Mouse (Mus musculus) adrenal gland, adult 8-10 months (tissue): ENCODE measurements around the gene Rtkn. TPM values are rescaled to one million over a fixed set of nuclear protein-coding genes. Genes with fewer than 3 reads are reported as not detected.

Experiments used
- DNase-seq: peaks from one replicate; pipeline ENCODE4 v3.0.0; 2022
- microRNA-seq, 2 experiments: library from miRNA; unstranded; fragments of <30 nt; microRNA quantifications; one replicate each; pipeline ENCODE4 v1.2.0; 2022
- total RNA-seq, 4 experiments: library from RNA; stranded (reverse); gene quantifications; 2 replicates each; pipeline ENCODE4 v1.2.4; 2022

Gene Rtkn
- total RNA-seq, 4 experiments from 2014 or later: 16.4 to 34.0 (median 19.9) TPM

GRCm38 (mm10) chr6:83172240-83172920 is 37.1 kb downstream of the Rtkn start:
- DNase-seq: no peak

DNA sequence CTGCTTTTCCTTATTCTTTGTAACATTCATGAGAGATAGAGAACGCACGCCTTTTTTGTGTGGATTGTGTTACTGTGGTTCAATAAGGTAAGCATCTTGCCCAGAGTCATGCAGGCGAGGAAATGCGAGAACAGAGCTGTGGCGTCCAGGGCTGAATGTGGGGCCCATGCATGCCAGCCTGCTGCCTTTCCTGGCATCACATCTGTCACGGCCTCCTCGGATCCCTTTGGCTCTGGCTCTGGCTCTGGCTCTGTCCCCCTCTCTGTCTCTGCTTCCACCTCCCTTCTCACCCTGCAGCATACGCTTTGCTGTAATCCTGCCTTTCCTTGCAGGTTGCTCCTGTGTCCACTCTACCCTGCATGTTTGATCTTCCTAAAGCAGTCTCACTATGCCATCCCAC is 40.7 kb downstream of the Rtkn start:
- DNase-seq: no peak

- DNase-seq: no peak
These were observed 44.3 kb downstream of the Rtkn start for GRCm38 (mm10) chr6:83179390-83180117.

DNA sequence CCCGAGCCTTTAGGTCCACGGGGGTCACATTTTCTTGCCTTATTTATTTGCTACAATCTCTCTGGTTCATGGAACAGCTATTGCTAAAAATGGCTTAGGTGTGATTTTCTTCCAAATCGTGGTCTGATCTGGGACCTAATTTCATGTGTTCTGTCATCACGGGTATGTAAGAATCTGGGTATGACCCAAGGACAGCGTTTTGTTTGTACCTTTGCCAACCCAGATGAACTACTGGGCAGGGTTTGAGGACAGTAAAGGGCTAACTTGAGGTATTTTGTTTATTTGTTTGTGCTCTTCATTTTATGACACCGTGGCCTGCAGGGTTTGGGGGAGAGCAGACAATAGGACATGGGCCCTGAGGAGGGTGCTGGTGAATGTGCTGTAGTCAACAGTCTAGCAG is 45.3 kb downstream of the Rtkn start:
- no peak for DNase-seq

GRCm38 (mm10) chr6:83184858-83185435 is 49.7 kb downstream of the Rtkn start:
- no peak for DNase-seq

GRCm38 (mm10) chr6:83185895-83186861 is 50.9 kb downstream of the Rtkn start:
- no peak for DNase-seq

GRCm38 (mm10) chr6:83186946-83187345 is 51.7 kb downstream of the Rtkn start:
- no peak for DNase-seq

DNA sequence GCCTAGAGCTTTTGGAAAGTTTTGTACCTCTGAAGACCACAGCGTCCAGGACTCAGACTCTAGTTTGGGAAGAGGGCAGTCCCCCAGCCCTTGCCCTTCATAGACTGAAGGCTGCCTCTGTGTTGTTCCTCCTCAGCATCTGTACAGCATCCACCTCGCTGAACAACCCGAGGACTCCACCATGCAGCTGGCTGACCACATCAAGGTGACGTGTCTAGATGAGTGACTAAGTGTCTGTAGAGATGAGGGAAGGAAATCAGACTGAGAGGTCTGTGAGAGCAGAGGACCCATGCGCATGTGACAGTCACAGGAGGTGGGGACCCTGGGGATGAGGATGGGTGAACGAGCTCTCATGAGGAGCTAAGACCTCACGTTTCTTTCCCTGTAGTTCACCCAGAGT is 58.3 kb downstream of the Rtkn start:
- no peak for DNase-seq

DNA sequence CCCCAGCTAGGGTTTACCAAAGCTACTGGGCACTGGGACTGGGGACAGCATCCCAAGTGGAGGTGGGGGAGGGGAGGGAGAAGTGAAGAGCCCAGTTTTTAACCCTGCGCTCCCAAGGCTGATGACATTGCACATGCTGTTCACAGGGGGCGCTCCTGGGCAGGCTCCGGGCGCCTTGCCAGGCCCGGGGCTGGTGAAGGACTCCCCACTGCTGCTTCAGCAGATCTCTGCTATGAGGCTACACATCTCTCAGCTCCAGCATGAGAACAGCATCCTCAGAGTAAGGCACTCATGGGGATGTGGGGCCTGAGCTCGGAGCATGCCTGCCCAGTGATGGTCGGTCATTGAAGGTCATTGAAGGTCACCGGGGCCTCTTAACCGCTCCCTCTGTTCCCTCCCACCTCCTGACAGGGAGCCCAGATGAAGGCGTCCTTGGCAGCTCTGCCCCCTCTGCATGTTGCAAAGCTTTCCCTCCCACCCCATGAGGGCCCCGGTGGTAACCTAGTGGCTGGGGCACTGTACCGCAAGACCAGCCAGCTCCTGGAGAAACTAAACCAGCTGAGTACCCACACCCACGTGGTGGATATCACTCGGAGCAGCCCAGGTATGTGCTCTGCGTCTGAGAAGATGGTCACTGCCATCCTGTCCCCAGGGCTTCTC is 62.2 kb downstream of the Rtkn start:
- DNase-seq: peak; percentile 67

Small RNA genes within 50 kb of the gene (microRNA-seq; reads per million reads assigned to microRNA genes)
- 0 reads per million in 2 experiments for gene Mir3470a

Other genes with a start within 250 kb of the Rtkn start
- gene Sema4f, start 195.7 kb upstream of the Rtkn start, total RNA-seq: 1 to 10 TPM in 3 of 4 experiments, under 1 TPM in 1; 0.96 to 2.5 (median 1.4) TPM
- not detected for gene M1ap, start 188.6 kb upstream of the Rtkn start, total RNA-seq
- gene Dok1, start 102.0 kb upstream of the Rtkn start, total RNA-seq: 10 to 100 TPM; 12.7 to 13.8 (median 13.4) TPM
- gene Loxl3, start 101.3 kb upstream of the Rtkn start, total RNA-seq: 1 to 10 TPM; 2.2 to 4.8 (median 4.1) TPM
- 100 to 1,000 TPM; 184 to 207 (median 192) TPM for gene Aup1, start 80.9 kb upstream of the Rtkn start, total RNA-seq
- 10 to 100 TPM; 50.7 to 69.4 (median 61.0) TPM for gene Htra2, start 80.2 kb upstream of the Rtkn start, total RNA-seq
- 1 to 10 TPM; 2.6 to 6.3 (median 4.1) TPM for gene Dqx1, start 77.6 kb upstream of the Rtkn start, total RNA-seq
- gene Tlx2, start 65.2 kb upstream of the Rtkn start, total RNA-seq: 10 to 100 TPM in 3 of 4 experiments, 1 to 10 TPM in 1; 7.9 to 19.1 (median 13.3) TPM
- gene Pcgf1, start 57.6 kb upstream of the Rtkn start, total RNA-seq: 10 to 100 TPM; 50.4 to 79.1 (median 66.0) TPM
- 10 to 100 TPM; 16.7 to 24.9 (median 19.6) TPM for gene Lbx2, start 49.1 kb upstream of the Rtkn start, total RNA-seq
- 10 to 100 TPM in 2 of 4 experiments, 1 to 10 TPM in 2; 5.3 to 14.2 (median 9.7) TPM for gene Ccdc142, start 33.9 kb upstream of the Rtkn start, total RNA-seq
- gene Gm42688, start 33.8 kb upstream of the Rtkn start, total RNA-seq: 10 to 100 TPM in 2 of 4 experiments, 1 to 10 TPM in 2; 5.9 to 14.3 (median 10.1) TPM
- gene Mrpl53, start 26.4 kb upstream of the Rtkn start, total RNA-seq: 100 to 1,000 TPM in 1 of 4 experiments, 10 to 100 TPM in 3; 81.6 to 113 (median 89.5) TPM
- gene Mogs, start 20.0 kb upstream of the Rtkn start, total RNA-seq: 10 to 100 TPM; 45.9 to 91.9 (median 62.8) TPM
- 100 to 1,000 TPM; 100 to 106 (median 105) TPM for gene Wbp1, start 13.9 kb upstream of the Rtkn start, total RNA-seq
- 10 to 100 TPM; 24.9 to 32.3 (median 28.0) TPM for gene Ino80b, start 10.0 kb upstream of the Rtkn start, total RNA-seq
- gene Wdr54, start 20.9 kb downstream of the Rtkn start, total RNA-seq: 1 to 10 TPM; 3.2 to 6.3 (median 5.3) TPM
- gene 1700003E16Rik, start 20.9 kb downstream of the Rtkn start, total RNA-seq: 1 to 10 TPM; 1.2 to 2.6 (median 1.9) TPM
- gene Dctn1, start 30.5 kb downstream of the Rtkn start, total RNA-seq: 100 to 1,000 TPM; 145 to 192 (median 162) TPM
- gene Slc4a5, start 84.4 kb downstream of the Rtkn start, total RNA-seq: under 1 TPM; 0.05 to 0.09 (median 0.08) TPM
- gene Mthfd2, start 190.4 kb downstream of the Rtkn start, total RNA-seq: 10 to 100 TPM; 14.4 to 19.3 (median 17.6) TPM
- 10 to 100 TPM; 66.9 to 77.3 (median 71.4) TPM for gene Mob1a, start 190.6 kb downstream of the Rtkn start, total RNA-seq
- 100 to 1,000 TPM in 3 of 4 experiments, 10 to 100 TPM in 1; 94.1 to 174 (median 137) TPM for gene Bola3, start 213.7 kb downstream of the Rtkn start, total RNA-seq